Mouse (Mus musculus): Measurements from ENCODE around the gene Fam47c.

Gene Fam47c

DNA sequence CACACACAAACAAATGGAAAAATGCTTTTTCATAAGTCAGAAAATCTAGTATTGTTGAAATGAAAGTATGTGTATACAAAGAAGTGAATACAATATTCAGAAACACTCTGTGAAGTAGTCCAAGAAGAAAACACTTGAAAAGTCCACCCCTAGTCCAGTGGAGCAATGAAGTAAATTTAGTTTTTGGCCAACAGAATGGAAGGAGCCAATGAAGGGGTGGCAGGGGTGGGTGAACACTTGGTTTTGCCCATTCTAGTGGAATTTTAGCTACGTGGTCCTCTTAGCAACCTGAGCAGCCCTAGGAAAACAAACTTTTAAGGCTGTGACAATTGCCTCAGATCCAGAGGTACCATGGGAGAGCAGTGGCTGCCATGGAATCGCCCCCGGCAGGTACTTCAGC, at the start of gene Fam47c:
TSS of gene Fam47c (plus strand) at position 301 of the 400 bp plus-strand sequence.
- no peak for DNase-seq (ENCODE audit: low spot score in 2 of 2)

DNA sequence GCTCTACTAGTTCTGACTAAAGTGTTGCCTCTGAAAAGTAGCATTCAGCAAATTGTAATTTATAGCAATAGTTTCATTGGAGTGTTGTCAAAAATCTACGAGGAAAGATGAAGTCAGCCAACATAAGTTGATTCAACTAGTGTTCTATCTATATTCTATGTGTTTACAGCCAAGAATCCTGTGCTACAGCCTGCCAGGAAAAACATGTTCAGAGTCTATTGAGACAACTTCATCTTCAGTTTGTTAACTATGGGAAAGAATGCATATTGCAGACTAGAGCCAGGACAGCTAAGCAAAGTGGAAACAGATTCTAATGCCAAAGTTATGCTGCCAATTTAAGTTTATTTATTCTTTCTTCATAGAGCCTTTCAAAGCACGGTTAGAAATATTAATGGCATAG, 31.8 kb downstream of the Fam47c start:
- DNase-seq (ENCODE audit: low spot score in 2 of 2) = no peak

DNA sequence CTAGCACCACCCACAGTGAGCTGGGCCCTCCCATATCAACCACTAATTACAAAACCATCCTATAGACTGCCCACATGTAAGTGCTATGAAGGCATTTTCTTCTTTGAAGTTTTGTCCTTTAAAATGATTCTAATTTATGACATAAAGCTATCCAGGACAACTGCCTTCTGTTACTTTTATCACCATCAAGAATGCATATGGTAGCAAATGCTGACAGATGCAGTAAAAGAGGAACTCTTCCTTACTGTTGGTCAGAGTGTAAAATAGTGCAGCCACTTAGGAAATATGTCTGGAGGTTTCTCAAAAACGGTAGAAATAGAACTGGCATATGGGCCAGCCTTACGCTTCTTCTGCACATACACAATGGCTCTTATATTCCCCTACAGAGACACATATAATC, 39.5 kb downstream of the Fam47c start:
- DNase-seq (ENCODE audit: low spot score in 2 of 2) = no peak

Data from left cerebral cortex, adult 9 months (tissue).